Mouse (Mus musculus): Measurements from ENCODE around the gene Klf16. TPM values are rescaled to one million over a fixed set of nuclear protein-coding genes. Genes with fewer than 3 reads are reported as not detected.
"Not testable (repeated sequence)": the region's sequence is repeated elsewhere in the genome, so short reads cannot be mapped to it uniquely, and the experiment has no call there.

The Klf16 gene
- polyA plus RNA-seq, 1 experiment from 2014 or later, result 10.2 TPM

DNA sequence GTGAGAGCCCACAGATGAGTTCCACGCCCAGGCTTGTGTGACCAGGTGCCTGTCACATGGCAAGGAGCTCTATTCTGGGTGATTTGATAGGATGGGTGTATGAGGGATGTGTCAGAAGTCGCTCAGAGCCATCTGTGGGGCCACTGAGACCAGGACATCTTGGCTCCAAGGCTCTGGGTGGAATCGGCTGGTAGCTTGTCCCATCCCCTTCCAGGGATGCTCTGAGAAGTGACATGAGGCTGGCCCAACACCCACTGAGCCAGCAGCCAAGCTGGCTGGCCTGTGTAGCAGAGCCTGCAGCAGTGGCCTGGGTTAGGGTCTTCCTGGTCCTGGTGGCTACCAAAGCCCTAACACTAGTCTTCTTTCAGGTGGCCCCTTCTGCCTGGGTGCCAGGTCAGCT, 31.3 kb upstream of the Klf16 start:
- no peak overlapping the region for H3K9ac ChIP-seq (ENCODE audit: low read depth, low read length)
- no peak overlapping the region for H3K4me2 ChIP-seq (replicated peaks; ENCODE audit: low read depth, low read length)
- no peak overlapping the region for H3K4me3 ChIP-seq (ENCODE audit: low read length)
- no peaks in the 10 kb centered on the region for H3K27me3 ChIP-seq (ENCODE audit: control insufficient read depth, insufficient read depth, low read length)
- ATAC-seq (ENCODE audit: low FRiP score, low TSS enrichment), result no peak
- no peaks in the 10 kb centered on the region for H3K9me3 ChIP-seq (ENCODE audit: control insufficient read depth, low read length)
- peaks cover 47% of the 10 kb centered on the region for H3K36me3 ChIP-seq (ENCODE audit: control insufficient read depth, insufficient read depth, low read length)
- WGBS, result 91% methylated on average over 3 of the region's 3 CpGs
- H3K4me1 ChIP-seq (ENCODE audit: control insufficient read depth, insufficient read depth, low read length), result peaks cover 10% of the 10 kb centered on the region
- no peak overlapping the region for H3K27ac ChIP-seq (ENCODE audit: low read depth, low read length)

- Histone ChIP-seq H3K9ac (ENCODE audit: low read depth, low read length) (no peak overlapping the region), H3K36me3 (ENCODE audit: control insufficient read depth, insufficient read depth, low read length) (peaks cover 34% of the 10 kb centered on the region), H3K27me3 (ENCODE audit: control insufficient read depth, insufficient read depth, low read length) (no peaks in the 10 kb centered on the region), H3K4me1 (ENCODE audit: control insufficient read depth, insufficient read depth, low read length) (peaks cover 11% of the 10 kb centered on the region), H3K27ac (ENCODE audit: low read depth, low read length) (no peak overlapping the region), H3K4me3 (ENCODE audit: low read length) (no peak overlapping the region), H3K4me2 (replicated peaks; ENCODE audit: low read depth, low read length) (no peak overlapping the region), H3K9me3 (ENCODE audit: control insufficient read depth, low read length) (no peaks in the 10 kb centered on the region)
- ATAC-seq (ENCODE audit: low FRiP score, low TSS enrichment), result no peak
- WGBS, result 95% methylated on average over 34 of the region's 34 CpGs
Observed at GRCm38 (mm10) chr10:80606737-80607350, 29.7 kb upstream of the Klf16 start.

- Histone ChIP-seq H3K9ac (ENCODE audit: low read depth, low read length) (no peak overlapping the region), H3K4me2 (replicated peaks; ENCODE audit: low read depth, low read length) (no peak overlapping the region), H3K27me3 (ENCODE audit: control insufficient read depth, insufficient read depth, low read length) (no peaks in the 10 kb centered on the region), H3K4me3 (ENCODE audit: low read length) (no peak overlapping the region), H3K36me3 (ENCODE audit: control insufficient read depth, insufficient read depth, low read length) (peaks cover 34% of the 10 kb centered on the region), H3K27ac (ENCODE audit: low read depth, low read length) (no peak overlapping the region), H3K9me3 (ENCODE audit: control insufficient read depth, low read length) (no peaks in the 10 kb centered on the region), H3K4me1 (ENCODE audit: control insufficient read depth, insufficient read depth, low read length) (peaks cover 11% of the 10 kb centered on the region)
- no peak for ATAC-seq (ENCODE audit: low FRiP score, low TSS enrichment)
- 92% methylated on average over 23 of the region's 23 CpGs for WGBS
Observed at GRCm38 (mm10) chr10:80606306-80606705, 29.2 kb upstream of the Klf16 start.

GRCm38 (mm10) chr10:80605721-80606120, 28.6 kb upstream of the Klf16 start, which contains the start of gene Gm49322:
Gene Gm49322 (plus strand): TSS chr10:80606021.
- ATAC-seq (ENCODE audit: low FRiP score, low TSS enrichment), result not testable (repeated sequence)

GRCm38 (mm10) chr10:80604988-80605387, 27.9 kb upstream of the Klf16 start:
- H3K4me2 ChIP-seq (replicated peaks; ENCODE audit: low read depth, low read length), result no peak overlapping the region
- H3K36me3 ChIP-seq (ENCODE audit: control insufficient read depth, insufficient read depth, low read length), result peaks cover 34% of the 10 kb centered on the region
- 87% methylated on average over 2 of the region's 2 CpGs for WGBS
- no peak overlapping the region for H3K9ac ChIP-seq (ENCODE audit: low read depth, low read length)
- no peak overlapping the region for H3K27ac ChIP-seq (ENCODE audit: low read depth, low read length)
- H3K9me3 ChIP-seq (ENCODE audit: control insufficient read depth, low read length), result no peaks in the 10 kb centered on the region
- ATAC-seq (ENCODE audit: low FRiP score, low TSS enrichment), result no peak
- H3K27me3 ChIP-seq (ENCODE audit: control insufficient read depth, insufficient read depth, low read length), result no peaks in the 10 kb centered on the region
- H3K4me3 ChIP-seq (ENCODE audit: low read length), result no peak overlapping the region
- peaks cover 11% of the 10 kb centered on the region for H3K4me1 ChIP-seq (ENCODE audit: control insufficient read depth, insufficient read depth, low read length)

More at GRCm38 (mm10) chr10:80605721-80606120, 28.6 kb upstream of the Klf16 start, which contains the start of gene Gm49322:
- not testable (repeated sequence) for H3K4me3 ChIP-seq (ENCODE audit: low read length); H3K27ac ChIP-seq (ENCODE audit: low read depth, low read length); H3K9me3 ChIP-seq (ENCODE audit: control insufficient read depth, low read length); H3K9ac ChIP-seq (ENCODE audit: low read depth, low read length); H3K4me2 ChIP-seq (replicated peaks; ENCODE audit: low read depth, low read length); H3K27me3 ChIP-seq (ENCODE audit: control insufficient read depth, insufficient read depth, low read length)
- Histone ChIP-seq H3K4me1 (ENCODE audit: control insufficient read depth, insufficient read depth, low read length) (peaks cover 11% of the 10 kb centered on the region), H3K36me3 (ENCODE audit: control insufficient read depth, insufficient read depth, low read length) (peaks cover 34% of the 10 kb centered on the region)
- WGBS, result 79% methylated on average over 1 of the region's 4 CpGs

DNA sequence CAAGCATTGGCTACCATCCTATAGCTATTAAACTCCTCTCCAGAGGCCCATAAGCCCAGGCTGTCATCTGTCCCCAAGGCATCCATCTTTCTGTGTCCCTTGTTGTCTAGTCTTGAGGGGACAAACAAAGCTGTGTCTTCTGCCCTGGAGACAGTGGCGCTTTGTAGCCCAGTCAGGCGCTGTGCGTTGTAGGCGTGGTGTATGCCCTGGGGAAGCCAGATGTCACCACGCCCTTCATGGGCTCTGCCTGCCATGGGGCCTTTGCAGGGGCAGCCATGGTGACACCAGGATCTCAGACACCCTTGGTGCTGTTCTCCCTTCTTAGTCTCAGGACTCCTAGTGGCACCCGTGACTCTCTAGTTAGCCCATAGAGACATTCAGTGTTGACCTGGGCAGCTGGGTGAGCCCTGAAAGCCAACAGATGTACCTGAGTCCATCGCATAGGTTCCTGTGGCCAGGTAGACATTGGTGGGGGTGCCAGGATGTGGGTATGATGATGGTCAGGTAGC, 26.9 kb upstream of the Klf16 start:
- no peaks in the 10 kb centered on the region for H3K9me3 ChIP-seq (ENCODE audit: control insufficient read depth, low read length)
- peaks cover 11% of the 10 kb centered on the region for H3K4me1 ChIP-seq (ENCODE audit: control insufficient read depth, insufficient read depth, low read length)
- peak overlapping the region; percentile 50 for H3K4me3 ChIP-seq (ENCODE audit: low read length)
- H3K4me2 ChIP-seq (replicated peaks; ENCODE audit: low read depth, low read length), result peak overlapping the region; percentile 62
- no peak overlapping the region for H3K27ac ChIP-seq (ENCODE audit: low read depth, low read length)
- H3K9ac ChIP-seq (ENCODE audit: low read depth, low read length), result peak overlapping the region; percentile 66
- 94% methylated on average over 7 of the region's 7 CpGs for WGBS
- no peak for ATAC-seq (ENCODE audit: low FRiP score, low TSS enrichment)
- peaks cover 26% of the 10 kb centered on the region for H3K36me3 ChIP-seq (ENCODE audit: control insufficient read depth, insufficient read depth, low read length)
- no peaks in the 10 kb centered on the region for H3K27me3 ChIP-seq (ENCODE audit: control insufficient read depth, insufficient read depth, low read length)

DNA sequence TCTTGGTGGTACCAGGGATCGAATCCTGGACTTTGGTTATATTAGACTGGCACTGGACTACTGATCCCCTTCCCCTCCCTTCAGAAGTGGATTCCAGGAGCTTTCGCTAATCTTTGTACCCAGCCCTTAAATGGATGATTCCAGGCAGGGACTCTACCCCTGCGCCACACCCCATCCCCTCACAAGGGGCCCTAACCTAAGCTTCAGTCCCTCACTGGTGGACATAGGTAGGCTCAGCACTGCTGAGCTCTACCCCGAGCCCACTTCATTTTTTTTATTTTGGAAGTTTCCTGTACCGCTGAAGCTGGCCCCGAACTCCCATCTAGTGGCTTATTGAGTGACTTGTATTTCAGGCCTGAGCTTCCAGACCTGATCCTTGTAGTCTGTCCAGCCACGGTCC, 26.2 kb upstream of the Klf16 start:
- peak; percentile 7 for ATAC-seq (ENCODE audit: low FRiP score, low TSS enrichment)
- peak overlapping the region; percentile 66 for H3K9ac ChIP-seq (ENCODE audit: low read depth, low read length)
- peak overlapping the region; percentile 50 for H3K4me3 ChIP-seq (ENCODE audit: low read length)
- H3K27ac ChIP-seq (ENCODE audit: low read depth, low read length), result peak overlapping the region; percentile 20; the same call in 1 of the 2 replicates
- peaks cover 11% of the 10 kb centered on the region for H3K4me1 ChIP-seq (ENCODE audit: control insufficient read depth, insufficient read depth, low read length)
- no peaks in the 10 kb centered on the region for H3K9me3 ChIP-seq (ENCODE audit: control insufficient read depth, low read length)
- H3K36me3 ChIP-seq (ENCODE audit: control insufficient read depth, insufficient read depth, low read length), result peaks cover 20% of the 10 kb centered on the region
- H3K4me2 ChIP-seq (replicated peaks; ENCODE audit: low read depth, low read length), result peak overlapping the region; percentile 62
- no peaks in the 10 kb centered on the region for H3K27me3 ChIP-seq (ENCODE audit: control insufficient read depth, insufficient read depth, low read length)
- 32% methylated on average over 7 of the region's 7 CpGs for WGBS

- WGBS, result under 1% methylated on average over 54 of the region's 54 CpGs
- Histone ChIP-seq H3K9ac (ENCODE audit: low read depth, low read length) (peak within 1 kb of the TSS; percentile 66), H3K27ac (ENCODE audit: low read depth, low read length) (peak within 1 kb of the TSS; percentile 48; the same call in 1 of the 2 replicates), H3K9me3 (ENCODE audit: control insufficient read depth, low read length) (no peaks in the 10 kb centered on the region), H3K4me2 (replicated peaks; ENCODE audit: low read depth, low read length) (peak within 1 kb of the TSS; percentile 62), H3K27me3 (ENCODE audit: control insufficient read depth, insufficient read depth, low read length) (no peaks in the 10 kb centered on the region), H3K4me1 (ENCODE audit: control insufficient read depth, insufficient read depth, low read length) (peaks cover 11% of the 10 kb centered on the region), H3K4me3 (ENCODE audit: low read length) (peak within 1 kb of the TSS; percentile 50), H3K36me3 (ENCODE audit: control insufficient read depth, insufficient read depth, low read length) (peaks cover 14% of the 10 kb centered on the region)
- ATAC-seq (ENCODE audit: low FRiP score, low TSS enrichment), result peak; percentile 94
Observed at GRCm38 (mm10) chr10:80602698-80603325, 25.7 kb upstream of the Klf16 start, which contains the start of the genes Scamp4 and Adat3. Gene Scamp4 (plus strand): TSS chr10:80602872. Gene Adat3 (plus strand): TSS chr10:80602880.

GRCm38 (mm10) chr10:80596318-80596717, 19.2 kb upstream of the Klf16 start:
- Histone ChIP-seq H3K9me3 (ENCODE audit: control insufficient read depth, low read length) (no peaks in the 10 kb centered on the region), H3K9ac (ENCODE audit: low read depth, low read length) (no peak overlapping the region), H3K4me1 (ENCODE audit: control insufficient read depth, insufficient read depth, low read length) (no peaks in the 10 kb centered on the region), H3K4me3 (ENCODE audit: low read length) (no peak overlapping the region), H3K27me3 (ENCODE audit: control insufficient read depth, insufficient read depth, low read length) (no peaks in the 10 kb centered on the region), H3K36me3 (ENCODE audit: control insufficient read depth, insufficient read depth, low read length) (no peaks in the 10 kb centered on the region), H3K27ac (ENCODE audit: low read depth, low read length) (no peak overlapping the region), H3K4me2 (replicated peaks; ENCODE audit: low read depth, low read length) (no peak overlapping the region)
- 32% methylated on average over 4 of the region's 4 CpGs for WGBS
- no peak for ATAC-seq (ENCODE audit: low FRiP score, low TSS enrichment)

Data from kidney, embryonic 14.5 days (tissue).